Mouse (Mus musculus) liver, embryonic 13.5 days (tissue): ENCODE data around the gene Xkr7. TPM values are rescaled to one million over a fixed set of nuclear protein-coding genes. Genes with fewer than 3 reads are reported as not detected.

ENCODE experiments used
- ATAC-seq: fragments of 200-750 bp; cut with Nextera tagmentation; 2 replicates; pipeline ENCODE4 v1.8.0; 2017; ENCODE audit warnings: low read depth, mild to moderate bottlenecking, moderate number of reproducible peaks, moderate library complexity
- DNase-seq: peaks from one replicate; pipeline ENCODE4 v3.0.0; 2022
- H3K27ac ChIP-seq: fragments of 300-500 bp; sonication (generic); 2 replicates; pipeline ENCODE4 v1.5.1; 2015; ENCODE audit warnings: moderate library complexity, mild to moderate bottlenecking, inconsistent platforms
- H3K27me3 ChIP-seq: fragments of 300-500 bp; sonication (generic); 2 replicates; pipeline ENCODE4 v1.6.1; 2015; ENCODE audit warnings: mild to moderate bottlenecking, inconsistent platforms
- H3K36me3 ChIP-seq: fragments of 300-500 bp; sonication (generic); 2 replicates; pipeline ENCODE4 v1.6.1; 2015; ENCODE audit warnings: mild to moderate bottlenecking, inconsistent platforms
- H3K4me1 ChIP-seq: fragments of 300-500 bp; sonication (generic); replicated peaks from 2 replicates; pipeline ENCODE4 v1.6.1; 2015; ENCODE audit warnings: inconsistent platforms
- H3K4me2 ChIP-seq: fragments of 300-500 bp; sonication (generic); 2 replicates; pipeline ENCODE4 v1.6.1; 2015; ENCODE audit warnings: inconsistent platforms, mild to moderate bottlenecking, moderate library complexity
- H3K4me3 ChIP-seq: fragments of 300-500 bp; sonication (generic); replicated peaks from 2 replicates; pipeline ENCODE4 v1.5.1; 2015; ENCODE audit warnings: mild to moderate bottlenecking, inconsistent platforms
- H3K9ac ChIP-seq: fragments of 300-500 bp; sonication (generic); 2 replicates; pipeline ENCODE4 v1.6.1; 2015; ENCODE audit warnings: mild to moderate bottlenecking, inconsistent platforms
- H3K9me3 ChIP-seq: fragments of 300-500 bp; sonication (generic); replicated peaks from 2 replicates; pipeline ENCODE4 v1.6.1; 2016; ENCODE audit warnings: inconsistent platforms
- WGBS: fragments of 180-500 bp; shearing (Covaris S2); methylation state at CpG from one replicate; pipeline ENCODE4 v1.1.7; 2015; ENCODE audit not compliant: insufficient replicate concordance; 5-methylcytosine and 5-hydroxymethylcytosine counted together
- polyA plus RNA-seq: library from polyadenylated mRNA; unstranded; fragments of >200 nt; fragmentation: Nextera tagmentation; extraction: Ambion mirVana; gene quantifications from 2 replicates; pipeline ENCODE4 v1.2.1, GENCODE M21; 2015

The Xkr7 gene
- polyA plus RNA-seq, 1 experiment from 2014 or later = not detected

- WGBS = 28% methylated on average over 2 of the region's 2 CpGs
- Histone ChIP-seq H3K4me3 (no peak overlapping the region), H3K36me3 (no peaks in the 10 kb centered on the region), H3K27ac (no peak overlapping the region), H3K27me3 (peaks cover 16% of the 10 kb centered on the region), H3K9me3 (no peaks in the 10 kb centered on the region), H3K9ac (no peak overlapping the region), H3K4me2 (no peak overlapping the region), H3K4me1 (peaks cover 25% of the 10 kb centered on the region)
- DNase-seq (no peak), ATAC-seq (peak; percentile 74)
Measured at GRCm38 (mm10) chr2:153075961-153076360, 44.3 kb downstream of the Xkr7 start.

- Histone ChIP-seq H3K4me3 (no peak overlapping the region), H3K27me3 (no peaks in the 10 kb centered on the region), H3K4me1 (peaks cover 21% of the 10 kb centered on the region), H3K4me2 (no peak overlapping the region), H3K36me3 (no peaks in the 10 kb centered on the region), H3K27ac (no peak overlapping the region), H3K9me3 (no peaks in the 10 kb centered on the region), H3K9ac (no peak overlapping the region)
- DNase-seq (peak; percentile 63), ATAC-seq (no peak)
- WGBS = 41% methylated on average over 32 of the region's 32 CpGs
Measured at GRCm38 (mm10) chr2:153080841-153081523, 49.3 kb downstream of the Xkr7 start.

- Histone ChIP-seq H3K9me3 (no peaks in the 10 kb centered on the region), H3K36me3 (no peaks in the 10 kb centered on the region), H3K4me3 (no peak overlapping the region), H3K4me2 (no peak overlapping the region), H3K27ac (no peak overlapping the region), H3K27me3 (no peaks in the 10 kb centered on the region), H3K4me1 (peaks cover 13% of the 10 kb centered on the region), H3K9ac (no peak overlapping the region)
- no peak for DNase-seq
- whole genome bisulfite sequencing = 64% methylated on average over 6 of the region's 6 CpGs
- no peak for ATAC-seq
Measured at GRCm38 (mm10) chr2:153081866-153082265, 50.2 kb downstream of the Xkr7 start.

GRCm38 (mm10) chr2:153083275-153083674, 51.6 kb downstream of the Xkr7 start:
- H3K9ac ChIP-seq = no peak overlapping the region
- no peaks in the 10 kb centered on the region for H3K36me3 ChIP-seq
- ATAC-seq (no peak), DNase-seq (no peak)
- no peak overlapping the region for H3K4me3 ChIP-seq
- H3K4me2 ChIP-seq = no peak overlapping the region
- H3K27ac ChIP-seq = no peak overlapping the region
- 69% methylated on average over 8 of the region's 8 CpGs for WGBS
- H3K9me3 ChIP-seq = no peaks in the 10 kb centered on the region
- H3K4me1 ChIP-seq = peaks cover 7% of the 10 kb centered on the region
- H3K27me3 ChIP-seq = no peaks in the 10 kb centered on the region

GRCm38 (mm10) chr2:153083824-153084223, 52.2 kb downstream of the Xkr7 start:
- H3K36me3 ChIP-seq = no peaks in the 10 kb centered on the region
- H3K4me1 ChIP-seq = peaks cover 4% of the 10 kb centered on the region; the same call in 1 of the 2 replicates
- no peaks in the 10 kb centered on the region for H3K27me3 ChIP-seq
- no peak overlapping the region for H3K4me3 ChIP-seq
- no peak for DNase-seq
- H3K9me3 ChIP-seq = no peaks in the 10 kb centered on the region
- H3K27ac ChIP-seq = no peak overlapping the region; the same call in 1 of the 2 replicates
- 55% methylated on average over 4 of the region's 4 CpGs for WGBS
- H3K9ac ChIP-seq = no peak overlapping the region
- no peak overlapping the region for H3K4me2 ChIP-seq
- peak; percentile 15; the same call in 1 of the 2 replicates for ATAC-seq

- Histone ChIP-seq H3K4me1 (peaks cover 4% of the 10 kb centered on the region; the same call in 1 of the 2 replicates), H3K4me3 (no peak overlapping the region), H3K9ac (no peak overlapping the region), H3K9me3 (no peaks in the 10 kb centered on the region), H3K36me3 (no peaks in the 10 kb centered on the region), H3K27ac (peak overlapping the region; percentile 10), H3K27me3 (no peaks in the 10 kb centered on the region), H3K4me2 (no peak overlapping the region)
- peak; percentile 45; the same call in 1 of the 2 replicates for ATAC-seq
- 41% methylated on average over 7 of the region's 7 CpGs for WGBS
- no peak for DNase-seq
Measured at GRCm38 (mm10) chr2:153084261-153084976, 52.8 kb downstream of the Xkr7 start.

GRCm38 (mm10) chr2:153085556-153085955, 53.9 kb downstream of the Xkr7 start:
- no peak for ATAC-seq
- 51% methylated on average over 6 of the region's 6 CpGs for WGBS

GRCm38 (mm10) chr2:153086166-153086565, 54.5 kb downstream of the Xkr7 start:
- no peak for DNase-seq
- WGBS = 71% methylated on average over 4 of the region's 4 CpGs
- no peak overlapping the region for H3K9ac ChIP-seq
- no peak overlapping the region for H3K4me3 ChIP-seq
- H3K27me3 ChIP-seq = no peaks in the 10 kb centered on the region
- no peaks in the 10 kb centered on the region for H3K9me3 ChIP-seq
- H3K4me1 ChIP-seq = 0 out of 2 replicates have a peak, but pooled peaks cover 7% of the 10 kb centered on the region
- no peaks in the 10 kb centered on the region for H3K36me3 ChIP-seq
- no peak overlapping the region for H3K4me2 ChIP-seq
- ATAC-seq = no peak
- no peak overlapping the region for H3K27ac ChIP-seq

More at GRCm38 (mm10) chr2:153085556-153085955, 53.9 kb downstream of the Xkr7 start:
- no peaks in the 10 kb centered on the region for H3K36me3 ChIP-seq
- DNase-seq = no peak
- H3K9ac ChIP-seq = no peak overlapping the region; the same call in 1 of the 2 replicates
- no peak overlapping the region for H3K4me2 ChIP-seq
- no peaks in the 10 kb centered on the region for H3K27me3 ChIP-seq
- H3K9me3 ChIP-seq = no peaks in the 10 kb centered on the region
- peaks cover 4% of the 10 kb centered on the region; the same call in 1 of the 2 replicates for H3K4me1 ChIP-seq
- H3K27ac ChIP-seq = no peak overlapping the region
- H3K4me3 ChIP-seq = no peak overlapping the region

GRCm38 (mm10) chr2:153087091-153087490, 55.4 kb downstream of the Xkr7 start:
- Histone ChIP-seq H3K4me3 (no peak overlapping the region), H3K9ac (no peak overlapping the region), H3K27ac (no peak overlapping the region), H3K4me1 (0 out of 2 replicates have a peak, but pooled peaks cover 7% of the 10 kb centered on the region), H3K4me2 (no peak overlapping the region), H3K9me3 (no peaks in the 10 kb centered on the region), H3K27me3 (no peaks in the 10 kb centered on the region), H3K36me3 (no peaks in the 10 kb centered on the region)
- ATAC-seq = no peak
- 71% methylated on average over 10 of the region's 10 CpGs for WGBS
- DNase-seq = no peak

- WGBS = 46% methylated on average over 2 of the region's 2 CpGs
Measured at GRCm38 (mm10) chr2:153089316-153089715, 57.7 kb downstream of the Xkr7 start.

GRCm38 (mm10) chr2:153090551-153091165, 59.0 kb downstream of the Xkr7 start:
- Histone ChIP-seq H3K9ac (no peak overlapping the region), H3K4me3 (no peak overlapping the region), H3K27ac (peak overlapping the region; percentile 13; the same call in 1 of the 2 replicates), H3K36me3 (no peaks in the 10 kb centered on the region), H3K4me2 (peak overlapping the region; percentile 24; the same call in 1 of the 2 replicates), H3K4me1 (0 out of 2 replicates have a peak, but pooled peaks cover 7% of the 10 kb centered on the region), H3K9me3 (no peaks in the 10 kb centered on the region), H3K27me3 (no peaks in the 10 kb centered on the region)
- WGBS = 4% methylated on average over 10 of the region's 10 CpGs
- DNase-seq (no peak), ATAC-seq (peak; percentile 47)

More at GRCm38 (mm10) chr2:153089316-153089715, 57.7 kb downstream of the Xkr7 start:
- H3K9me3 ChIP-seq = no peaks in the 10 kb centered on the region
- H3K9ac ChIP-seq = no peak overlapping the region
- 0 out of 2 replicates have a peak, but pooled peaks cover 10% of the 10 kb centered on the region for H3K4me1 ChIP-seq
- DNase-seq (no peak), ATAC-seq (no peak)
- H3K27me3 ChIP-seq = no peaks in the 10 kb centered on the region
- H3K36me3 ChIP-seq = no peaks in the 10 kb centered on the region
- no peak overlapping the region for H3K27ac ChIP-seq
- H3K4me3 ChIP-seq = no peak overlapping the region
- no peak overlapping the region for H3K4me2 ChIP-seq
